8 mouse cellular contexts compared by ENCODE assay signal in genomic region chr12:12401504-12401903, GRCm38 (mm10).
DNase-seq lines count a peak whose midpoint lies in the region; ATAC-seq lines count a peak whose summit lies in the region.
"Had no signal": no experiment of that assay in that cellular context is flagged by ENCODE, and none has a peak within 500 bp of the region (broad histone marks: within the 10 kb centered on the region; RNA-seq: fewer than 3 reads in every experiment).

No protein-coding gene starts in this region.

- H3K36me3 ChIP-seq in midbrain, embryonic 14.5 days (ENCODE audit: control insufficient read depth, insufficient read depth, low read length) = no peaks in the 10 kb centered on the region
- no peaks in the 10 kb centered on the region for H3K36me3 ChIP-seq in midbrain, embryonic 11.5 days (ENCODE audit: control insufficient read depth, insufficient read depth, low read length)
- no peaks in the 10 kb centered on the region for H3K36me3 ChIP-seq in embryonic facial prominence, embryonic 11.5 days (replicated peaks; ENCODE audit: control insufficient read depth, insufficient read depth, low read depth, low read length)
- H3K36me3 ChIP-seq in liver, embryonic 11.5 days (ENCODE audit: control insufficient read depth, insufficient read depth, low read length) = no peaks in the 10 kb centered on the region

- intact Hi-C loops in left cerebral cortex, postnatal 25 days (cut with DNase I) = no loop called here

- H3K4me3 ChIP-seq in midbrain, embryonic 14.5 days (replicated peaks; ENCODE audit: low read depth, low read length) = no peak overlapping the region
- no peak overlapping the region for H3K4me3 ChIP-seq in midbrain, embryonic 11.5 days (ENCODE audit: low read depth, low read length)
- no peak overlapping the region for H3K4me3 ChIP-seq in embryonic facial prominence, embryonic 11.5 days (ENCODE audit: low read depth, low read length)
- H3K4me3 ChIP-seq in liver, embryonic 11.5 days (ENCODE audit: low read depth, low read length) = no peak overlapping the region
- H3K4me3 ChIP-seq: megakaryocyte, embryonic 14.5 days had no signal

- WGBS in midbrain, embryonic 14.5 days = 71% methylated on average over 15 of the region's 15 CpGs
- WGBS in midbrain, embryonic 11.5 days = 68% methylated on average over 15 of the region's 15 CpGs
- WGBS in embryonic facial prominence, embryonic 11.5 days = 23% methylated on average over 15 of the region's 15 CpGs
- WGBS in liver, embryonic 11.5 days = 48% methylated on average over 15 of the region's 15 CpGs

- H3K9ac ChIP-seq in midbrain, embryonic 14.5 days (replicated peaks; ENCODE audit: low read length) = no peak overlapping the region
- no peak overlapping the region for H3K9ac ChIP-seq in midbrain, embryonic 11.5 days (ENCODE audit: low read length)
- no peak overlapping the region for H3K9ac ChIP-seq in embryonic facial prominence, embryonic 11.5 days (replicated peaks; ENCODE audit: low read length)
- H3K9ac ChIP-seq in liver, embryonic 11.5 days (ENCODE audit: low read depth, low read length) = no peak overlapping the region

- H3K9me3 ChIP-seq in midbrain, embryonic 14.5 days (ENCODE audit: control insufficient read depth, low read length) = no peaks in the 10 kb centered on the region
- no peaks in the 10 kb centered on the region for H3K9me3 ChIP-seq in midbrain, embryonic 11.5 days (ENCODE audit: control insufficient read depth, low read length)
- no peaks in the 10 kb centered on the region for H3K9me3 ChIP-seq in embryonic facial prominence, embryonic 11.5 days (replicated peaks; ENCODE audit: control insufficient read depth, low read length)
- no peaks in the 10 kb centered on the region for H3K9me3 ChIP-seq in liver, embryonic 11.5 days (ENCODE audit: control insufficient read depth, low read length)
- H3K9me3 ChIP-seq: megakaryocyte, embryonic 14.5 days had no signal

- no peak overlapping the region for H3K27ac ChIP-seq in midbrain, embryonic 14.5 days (replicated peaks; ENCODE audit: low read depth, low read length)
- H3K27ac ChIP-seq in midbrain, embryonic 11.5 days (ENCODE audit: low read depth, low read length) = no peak overlapping the region
- H3K27ac ChIP-seq in embryonic facial prominence, embryonic 11.5 days (replicated peaks; ENCODE audit: low read depth, low read length) = peak overlapping the region; percentile 44; the same call in 1 of the 2 replicates
- no peak overlapping the region for H3K27ac ChIP-seq in liver, embryonic 11.5 days (ENCODE audit: low read depth, low read length)

- ATAC-seq in midbrain, embryonic 14.5 days (ENCODE audit: low FRiP score, low TSS enrichment) = no peak
- no peak for ATAC-seq in midbrain, embryonic 11.5 days (ENCODE audit: low FRiP score)
- peak; percentile 80 for ATAC-seq in embryonic facial prominence, embryonic 11.5 days (replicated peaks; ENCODE audit: insufficient number of reproducible peaks, low FRiP score, low TSS enrichment, low read depth)
- peak; percentile 18 to 23; a peak in 1 of 4 replicates for ATAC-seq in hematopoietic stem cell, adult 5-6 weeks (replicated peaks in 1 of 2; ENCODE audit: insufficient read depth in 1 of 2, low FRiP score in 2 of 2, low TSS enrichment in 1 of 2, low read depth in 1 of 2, poor library complexity in 2 of 2, severe bottlenecking in 2 of 2)
- no peak for ATAC-seq in liver, embryonic 11.5 days (replicated peaks; ENCODE audit: low FRiP score)

- no peaks in the 10 kb centered on the region for H3K4me1 ChIP-seq in midbrain, embryonic 14.5 days (ENCODE audit: control insufficient read depth, insufficient read depth, low read length)
- no peaks in the 10 kb centered on the region for H3K4me1 ChIP-seq in midbrain, embryonic 11.5 days (ENCODE audit: control insufficient read depth, insufficient read depth, low read length)
- H3K4me1 ChIP-seq in embryonic facial prominence, embryonic 11.5 days (ENCODE audit: control insufficient read depth, insufficient read depth, low read length) = no peaks in the 10 kb centered on the region
- H3K4me1 ChIP-seq in liver, embryonic 11.5 days (replicated peaks; ENCODE audit: control insufficient read depth, insufficient read depth, low read length) = no peaks in the 10 kb centered on the region

- H3K4me2 ChIP-seq in midbrain, embryonic 14.5 days (ENCODE audit: low read length) = 0 out of 2 replicates have a peak overlapping the region, but pooled peaks have one; percentile 2
- no peak overlapping the region for H3K4me2 ChIP-seq in midbrain, embryonic 11.5 days
- H3K4me2 ChIP-seq in embryonic facial prominence, embryonic 11.5 days (ENCODE audit: low read depth, low read length) = no peak overlapping the region
- peak overlapping the region; percentile 13; the same call in 1 of the 2 replicates for H3K4me2 ChIP-seq in liver, embryonic 11.5 days

- DNase-seq in midbrain, embryonic 14.5 days = peak; percentile 15
- no peak for DNase-seq in midbrain, embryonic 11.5 days (ENCODE audit: low spot score, missing footprints)
- DNase-seq in embryonic facial prominence, embryonic 11.5 days (ENCODE audit: low spot score) = peak; percentile 91
- DNase-seq in liver, embryonic 11.5 days (ENCODE audit: low spot score) = no peak
- no peak for DNase-seq in right cerebral cortex, postnatal 36 days (ENCODE audit: low spot score in 2 of 2)
- no peak for DNase-seq in left cerebral cortex, postnatal 25 days (ENCODE audit: low spot score in 2 of 2)

- no peaks in the 10 kb centered on the region for H3K27me3 ChIP-seq in midbrain, embryonic 14.5 days (ENCODE audit: control insufficient read depth, insufficient read depth, low read length)
- H3K27me3 ChIP-seq in midbrain, embryonic 11.5 days (ENCODE audit: control insufficient read depth, insufficient read depth, low read length) = no peaks in the 10 kb centered on the region
- no peaks in the 10 kb centered on the region for H3K27me3 ChIP-seq in embryonic facial prominence, embryonic 11.5 days (ENCODE audit: control insufficient read depth, insufficient read depth, low read length)
- no peaks in the 10 kb centered on the region for H3K27me3 ChIP-seq in liver, embryonic 11.5 days (replicated peaks; ENCODE audit: control insufficient read depth, insufficient read depth, low read length)

Comparison
In these comparisons a context has a peak if more than half of its experiments do, and no peak if none do; other contexts are left out.
1. DNase-seq: peak in midbrain, embryonic 14.5 days (single experiment) and embryonic facial prominence, embryonic 11.5 days (single experiment); none in midbrain, embryonic 11.5 days (single experiment), liver, embryonic 11.5 days (single experiment), right cerebral cortex, postnatal 36 days (0 of 2) and left cerebral cortex, postnatal 25 days (0 of 2).
2. H3K4me2 ChIP-seq: peak in midbrain, embryonic 14.5 days (single experiment) and liver, embryonic 11.5 days (single experiment); none in midbrain, embryonic 11.5 days (single experiment) and embryonic facial prominence, embryonic 11.5 days (single experiment).
3. ATAC-seq: peak in embryonic facial prominence, embryonic 11.5 days (single experiment) and hematopoietic stem cell, adult 5-6 weeks (2 of 2); none in midbrain, embryonic 14.5 days (single experiment), midbrain, embryonic 11.5 days (single experiment) and liver, embryonic 11.5 days (single experiment).